Mouse (Mus musculus) heart, adult 2 months (tissue): ENCODE results near the gene Pklr.
"Not testable (repeated sequence)": the region's sequence is repeated elsewhere in the genome, so short reads cannot be mapped to it uniquely, and the experiment has no call there.

Experiments
- CTCF ChIP-seq: fragments of 200-600 bp; IDR thresholded peaks from 2 replicates; pipeline ENCODE4 v1.8.1; 2022; ENCODE audit warnings: antibody characterized with exemption, mild to moderate bottlenecking, moderate library complexity
- EP300 ChIP-seq: fragments of 200-500 bp; IDR thresholded peaks from 2 replicates; pipeline ENCODE4 v1.6.1; 2011; ENCODE audit warnings: low read depth, low read length, control low read depth; ENCODE audit not compliant: insufficient read depth
- POLR2A ChIP-seq: fragments of 200-500 bp; IDR thresholded peaks from 2 replicates; pipeline ENCODE4 v1.6.1; 2011; ENCODE audit warnings: mild to moderate bottlenecking, low read depth, low read length, control low read depth; ENCODE audit not compliant: insufficient read depth

- TF ChIP-seq POLR2A, EP300, CTCF: not testable (repeated sequence)
Observed at GRCm38 (mm10) chr3:89161207-89161606, 25.3 kb downstream of the Pklr start.
